Mouse (Mus musculus): Measurements from ENCODE around the gene Pex14. TPM values are rescaled to one million over a fixed set of nuclear protein-coding genes. Genes with fewer than 3 reads are reported as not detected.

The Pex14 gene
- polyA plus RNA-seq, 2 experiments, result 32.3 to 37.3 TPM

- no peak overlapping the region for H3K27ac ChIP-seq (replicated peaks; ENCODE audit: low read depth, low read length)
- no peak for TF ChIP-seq POLR2A (IDR thresholded peaks at IDR 0.05; ENCODE audit: borderline replicate concordance, extremely low read depth, insufficient read depth, insufficient read length)
- H3K9me3 ChIP-seq (ENCODE audit: control insufficient read depth, low read length), result no peaks in the 10 kb centered on the region
- H3K27me3 ChIP-seq (ENCODE audit: control insufficient read depth, insufficient read depth, low read length), result peaks cover 65% of the 10 kb centered on the region
- H3K4me1 ChIP-seq (ENCODE audit: control insufficient read depth, insufficient read depth, low read length), result peaks cover 25% of the 10 kb centered on the region
- H3K4me2 ChIP-seq (replicated peaks; ENCODE audit: low read depth, low read length, severe bottlenecking), result peak overlapping the region; percentile 58
- H3K9ac ChIP-seq (ENCODE audit: low read depth, low read length, severe bottlenecking), result no peak overlapping the region
- no peaks in the 10 kb centered on the region for H3K36me3 ChIP-seq (ENCODE audit: control insufficient read depth, insufficient read depth, low read length)
- WGBS, result 26% methylated on average over 25 of the region's 25 CpGs
- H3K4me3 ChIP-seq (replicated peaks; ENCODE audit: low read length), result peak overlapping the region; percentile 32
- DNase-seq (ENCODE audit: low spot score), result peak; percentile 61
- 0 out of 2 replicates have a peak, but pooled peaks have one; percentile 4 for ATAC-seq (ENCODE audit: low FRiP score, low read depth)
These were observed 148.6 kb downstream of the Pex14 start for GRCm38 (mm10) chr4:148950932-148951650.

GRCm38 (mm10) chr4:148950487-148950886, 149.2 kb downstream of the Pex14 start:
- no peak for DNase-seq (ENCODE audit: low spot score)
- Histone ChIP-seq H3K27ac (replicated peaks; ENCODE audit: low read depth, low read length) (no peak overlapping the region), H3K9me3 (ENCODE audit: control insufficient read depth, low read length) (no peaks in the 10 kb centered on the region), H3K4me3 (replicated peaks; ENCODE audit: low read length) (no peak overlapping the region), H3K4me2 (replicated peaks; ENCODE audit: low read depth, low read length, severe bottlenecking) (peak overlapping the region; percentile 58; the same call in 1 of the 2 replicates), H3K36me3 (ENCODE audit: control insufficient read depth, insufficient read depth, low read length) (no peaks in the 10 kb centered on the region), H3K27me3 (ENCODE audit: control insufficient read depth, insufficient read depth, low read length) (peaks cover 62% of the 10 kb centered on the region), H3K9ac (ENCODE audit: low read depth, low read length, severe bottlenecking) (no peak overlapping the region), H3K4me1 (ENCODE audit: control insufficient read depth, insufficient read depth, low read length) (peaks cover 24% of the 10 kb centered on the region)
- no peak for ATAC-seq (ENCODE audit: low FRiP score, low read depth)
- WGBS, result 52% methylated on average over 6 of the region's 6 CpGs
- no peak for TF ChIP-seq POLR2A (IDR thresholded peaks at IDR 0.05; ENCODE audit: borderline replicate concordance, extremely low read depth, insufficient read depth, insufficient read length)

- ATAC-seq (ENCODE audit: low FRiP score, low read depth), result no peak
- peaks cover 24% of the 10 kb centered on the region for H3K4me1 ChIP-seq (ENCODE audit: control insufficient read depth, insufficient read depth, low read length)
- no peak overlapping the region for H3K4me2 ChIP-seq (replicated peaks; ENCODE audit: low read depth, low read length, severe bottlenecking)
- H3K36me3 ChIP-seq (ENCODE audit: control insufficient read depth, insufficient read depth, low read length), result no peaks in the 10 kb centered on the region
- H3K9ac ChIP-seq (ENCODE audit: low read depth, low read length, severe bottlenecking), result no peak overlapping the region
- no peaks in the 10 kb centered on the region for H3K9me3 ChIP-seq (ENCODE audit: control insufficient read depth, low read length)
- WGBS, result 36% methylated on average over 10 of the region's 10 CpGs
- H3K27ac ChIP-seq (replicated peaks; ENCODE audit: low read depth, low read length), result no peak overlapping the region
- no peak for DNase-seq (ENCODE audit: low spot score)
- no peak overlapping the region for H3K4me3 ChIP-seq (replicated peaks; ENCODE audit: low read length)
- H3K27me3 ChIP-seq (ENCODE audit: control insufficient read depth, insufficient read depth, low read length), result peaks cover 42% of the 10 kb centered on the region
- TF ChIP-seq POLR2A (IDR thresholded peaks at IDR 0.05; ENCODE audit: borderline replicate concordance, extremely low read depth, insufficient read depth, insufficient read length), result no peak
These were observed 151.8 kb downstream of the Pex14 start for GRCm38 (mm10) chr4:148947833-148948388.

GRCm38 (mm10) chr4:148946071-148946470, 153.6 kb downstream of the Pex14 start:
- Histone ChIP-seq H3K4me3 (replicated peaks; ENCODE audit: low read length) (no peak overlapping the region), H3K36me3 (ENCODE audit: control insufficient read depth, insufficient read depth, low read length) (no peaks in the 10 kb centered on the region), H3K4me2 (replicated peaks; ENCODE audit: low read depth, low read length, severe bottlenecking) (no peak overlapping the region), H3K27me3 (ENCODE audit: control insufficient read depth, insufficient read depth, low read length) (peaks cover 23% of the 10 kb centered on the region), H3K9me3 (ENCODE audit: control insufficient read depth, low read length) (no peaks in the 10 kb centered on the region), H3K9ac (ENCODE audit: low read depth, low read length, severe bottlenecking) (no peak overlapping the region), H3K27ac (replicated peaks; ENCODE audit: low read depth, low read length) (no peak overlapping the region), H3K4me1 (ENCODE audit: control insufficient read depth, insufficient read depth, low read length) (peaks cover 8% of the 10 kb centered on the region; the same call in 1 of the 2 replicates)
- no peak for ATAC-seq (ENCODE audit: low FRiP score, low read depth)
- 83% methylated on average over 8 of the region's 8 CpGs for WGBS
- no peak for TF ChIP-seq POLR2A (IDR thresholded peaks at IDR 0.05; ENCODE audit: borderline replicate concordance, extremely low read depth, insufficient read depth, insufficient read length)
- no peak for DNase-seq (ENCODE audit: low spot score)

- Histone ChIP-seq H3K9ac (ENCODE audit: low read depth, low read length, severe bottlenecking) (no peak overlapping the region), H3K9me3 (ENCODE audit: control insufficient read depth, low read length) (no peaks in the 10 kb centered on the region), H3K36me3 (ENCODE audit: control insufficient read depth, insufficient read depth, low read length) (no peaks in the 10 kb centered on the region), H3K4me1 (ENCODE audit: control insufficient read depth, insufficient read depth, low read length) (peaks cover 5% of the 10 kb centered on the region), H3K4me2 (replicated peaks; ENCODE audit: low read depth, low read length, severe bottlenecking) (no peak overlapping the region), H3K27me3 (ENCODE audit: control insufficient read depth, insufficient read depth, low read length) (peaks cover 18% of the 10 kb centered on the region; the same call in 1 of the 2 replicates), H3K4me3 (replicated peaks; ENCODE audit: low read length) (no peak overlapping the region), H3K27ac (replicated peaks; ENCODE audit: low read depth, low read length) (no peak overlapping the region)
- 74% methylated on average over 4 of the region's 4 CpGs for WGBS
- no peak for TF ChIP-seq POLR2A (IDR thresholded peaks at IDR 0.05; ENCODE audit: borderline replicate concordance, extremely low read depth, insufficient read depth, insufficient read length)
- DNase-seq (ENCODE audit: low spot score) (no peak), ATAC-seq (ENCODE audit: low FRiP score, low read depth) (no peak)
These were observed 154.2 kb downstream of the Pex14 start for GRCm38 (mm10) chr4:148945476-148945881.

Measured in limb, embryonic 14.5 days (tissue).